Mouse (Mus musculus): Measurements from ENCODE around the gene Ahsg.

Gene Ahsg

GRCm38 (mm10) chr16:22947371-22947770 lies 56.3 kb downstream of the Ahsg start:
- no peak for DNase-seq
